Mouse (Mus musculus): ENCODE measurements at regions not wholly inside any gene's neighbourhood (a gene's known extent, or its start where the extent isn't known, plus 50 kb on each side); places are given as distances from the start of the nearest gene placed in this dataset.
A peak's percentile ranks its signal among the peaks of the same experiment; 100 is the strongest.

GRCm38 (mm10) chr14:76836271-76836670 is 200.3 kb upstream of the Ccdc122 start:
- H3K4me2 ChIP-seq (replicated peaks), result no peak overlapping the region
- ATAC-seq, result no peak
- no peaks in the 10 kb centered on the region for H3K9me3 ChIP-seq
- no peak overlapping the region for H3K9ac ChIP-seq (replicated peaks)
- H3K36me3 ChIP-seq, result no peaks in the 10 kb centered on the region
- no peak overlapping the region for H3K4me3 ChIP-seq (replicated peaks)
- WGBS, result 88% methylated on average over 2 of the region's 2 CpGs
- no peak overlapping the region for H3K27ac ChIP-seq
- H3K27me3 ChIP-seq, result no peaks in the 10 kb centered on the region
- H3K4me1 ChIP-seq (replicated peaks), result 0 out of 2 replicates have a peak, but pooled peaks cover 7% of the 10 kb centered on the region

- no peak overlapping the region for H3K27ac ChIP-seq
- H3K9ac ChIP-seq (replicated peaks), result no peak overlapping the region
- WGBS, result 78% methylated on average over 6 of the region's 6 CpGs
- H3K36me3 ChIP-seq, result no peaks in the 10 kb centered on the region
- H3K4me1 ChIP-seq (replicated peaks), result 0 out of 2 replicates have a peak, but pooled peaks cover 7% of the 10 kb centered on the region
- no peak overlapping the region for H3K4me2 ChIP-seq (replicated peaks)
- no peak for ATAC-seq
- H3K27me3 ChIP-seq, result no peaks in the 10 kb centered on the region
- no peak overlapping the region for H3K4me3 ChIP-seq (replicated peaks)
- no peaks in the 10 kb centered on the region for H3K9me3 ChIP-seq
Observed at GRCm38 (mm10) chr14:76834084-76834483, 202.5 kb upstream of the Ccdc122 start.

- no peak overlapping the region for H3K27ac ChIP-seq
- 78% methylated on average over 1 of the region's 1 CpGs for WGBS
- no peak overlapping the region for H3K4me3 ChIP-seq (replicated peaks)
- no peak overlapping the region for H3K4me2 ChIP-seq (replicated peaks)
- no peaks in the 10 kb centered on the region for H3K36me3 ChIP-seq
- H3K9ac ChIP-seq (replicated peaks), result no peak overlapping the region
- ATAC-seq, result no peak
- H3K27me3 ChIP-seq, result no peaks in the 10 kb centered on the region
- H3K9me3 ChIP-seq, result no peaks in the 10 kb centered on the region
- H3K4me1 ChIP-seq (replicated peaks), result peaks cover 6% of the 10 kb centered on the region; the same call in 1 of the 2 replicates
Observed at GRCm38 (mm10) chr14:76829161-76829510, 207.4 kb upstream of the Ccdc122 start.

- H3K4me3 ChIP-seq (replicated peaks), result no peak overlapping the region
- 85% methylated on average over 10 of the region's 10 CpGs for WGBS
- H3K4me2 ChIP-seq (replicated peaks), result no peak overlapping the region
- H3K4me1 ChIP-seq (replicated peaks), result peaks cover 6% of the 10 kb centered on the region; the same call in 1 of the 2 replicates
- ATAC-seq, result no peak
- H3K9me3 ChIP-seq, result no peaks in the 10 kb centered on the region
- no peak overlapping the region for H3K9ac ChIP-seq (replicated peaks)
- H3K27ac ChIP-seq, result no peak overlapping the region
- H3K27me3 ChIP-seq, result no peaks in the 10 kb centered on the region
- H3K36me3 ChIP-seq, result no peaks in the 10 kb centered on the region
Observed at GRCm38 (mm10) chr14:76828453-76829160, 208.0 kb upstream of the Ccdc122 start.

GRCm38 (mm10) chr14:76824066-76824465 is 212.5 kb upstream of the Ccdc122 start:
- H3K36me3 ChIP-seq, result no peaks in the 10 kb centered on the region
- peaks cover 12% of the 10 kb centered on the region; the same call in 1 of the 2 replicates for H3K4me1 ChIP-seq (replicated peaks)
- H3K4me2 ChIP-seq (replicated peaks), result no peak overlapping the region
- ATAC-seq, result no peak
- no peaks in the 10 kb centered on the region for H3K9me3 ChIP-seq
- H3K27me3 ChIP-seq, result no peaks in the 10 kb centered on the region
- H3K4me3 ChIP-seq (replicated peaks), result no peak overlapping the region
- no peak overlapping the region for H3K27ac ChIP-seq
- no peak overlapping the region for H3K9ac ChIP-seq (replicated peaks)
- 99% methylated on average over 3 of the region's 3 CpGs for WGBS

GRCm38 (mm10) chr14:76822766-76823325 is 213.7 kb upstream of the Ccdc122 start:
- 83% methylated on average over 9 of the region's 9 CpGs for WGBS
- Histone ChIP-seq H3K4me2 (replicated peaks) (no peak overlapping the region), H3K27ac (no peak overlapping the region), H3K27me3 (no peaks in the 10 kb centered on the region), H3K4me3 (replicated peaks) (no peak overlapping the region), H3K9me3 (no peaks in the 10 kb centered on the region), H3K9ac (replicated peaks) (no peak overlapping the region), H3K4me1 (replicated peaks) (peaks cover 11% of the 10 kb centered on the region; the same call in 1 of the 2 replicates), H3K36me3 (no peaks in the 10 kb centered on the region)
- ATAC-seq, result no peak

GRCm38 (mm10) chr14:76821892-76822291 is 214.7 kb upstream of the Ccdc122 start:
- H3K9me3 ChIP-seq, result no peaks in the 10 kb centered on the region
- no peak for ATAC-seq
- no peak overlapping the region for H3K4me3 ChIP-seq (replicated peaks)
- H3K36me3 ChIP-seq, result no peaks in the 10 kb centered on the region
- no peak overlapping the region for H3K4me2 ChIP-seq (replicated peaks)
- no peak overlapping the region for H3K9ac ChIP-seq (replicated peaks)
- H3K27me3 ChIP-seq, result no peaks in the 10 kb centered on the region
- H3K27ac ChIP-seq, result no peak overlapping the region
- 0 out of 2 replicates have a peak, but pooled peaks cover 8% of the 10 kb centered on the region for H3K4me1 ChIP-seq (replicated peaks)
- WGBS, result 78% methylated on average over 8 of the region's 8 CpGs

GRCm38 (mm10) chr14:76821484-76821883 is 215.1 kb upstream of the Ccdc122 start:
- H3K36me3 ChIP-seq, result no peaks in the 10 kb centered on the region
- no peak overlapping the region for H3K9ac ChIP-seq (replicated peaks)
- H3K4me2 ChIP-seq (replicated peaks), result no peak overlapping the region
- no peak overlapping the region; the same call in 1 of the 2 replicates for H3K27ac ChIP-seq
- H3K4me3 ChIP-seq (replicated peaks), result no peak overlapping the region
- H3K9me3 ChIP-seq, result no peaks in the 10 kb centered on the region
- 0 out of 2 replicates have a peak, but pooled peaks cover 8% of the 10 kb centered on the region for H3K4me1 ChIP-seq (replicated peaks)
- no peak for ATAC-seq
- WGBS, result 89% methylated on average over 7 of the region's 7 CpGs
- H3K27me3 ChIP-seq, result no peaks in the 10 kb centered on the region

- H3K9me3 ChIP-seq, result no peaks in the 10 kb centered on the region
- H3K9ac ChIP-seq (replicated peaks), result no peak overlapping the region
- no peaks in the 10 kb centered on the region for H3K36me3 ChIP-seq
- WGBS, result 65% methylated on average over 6 of the region's 6 CpGs
- no peak overlapping the region for H3K27ac ChIP-seq
- no peak overlapping the region for H3K4me3 ChIP-seq (replicated peaks)
- no peak for ATAC-seq
- no peak overlapping the region for H3K4me2 ChIP-seq (replicated peaks)
- no peaks in the 10 kb centered on the region for H3K27me3 ChIP-seq
- H3K4me1 ChIP-seq (replicated peaks), result 0 out of 2 replicates have a peak, but pooled peaks cover 8% of the 10 kb centered on the region
Observed at GRCm38 (mm10) chr14:76820989-76821388, 215.6 kb upstream of the Ccdc122 start.

- peak overlapping the region; percentile 7; the same call in 1 of the 2 replicates for H3K27ac ChIP-seq
- H3K4me3 ChIP-seq (replicated peaks), result no peak overlapping the region
- ATAC-seq, result no peak
- H3K4me2 ChIP-seq (replicated peaks), result no peak overlapping the region
- H3K36me3 ChIP-seq, result no peaks in the 10 kb centered on the region
- H3K9ac ChIP-seq (replicated peaks), result no peak overlapping the region
- H3K9me3 ChIP-seq, result no peaks in the 10 kb centered on the region
- WGBS, result 18% methylated on average over 8 of the region's 8 CpGs
- H3K4me1 ChIP-seq (replicated peaks), result 0 out of 2 replicates have a peak, but pooled peaks cover 8% of the 10 kb centered on the region
- H3K27me3 ChIP-seq, result no peaks in the 10 kb centered on the region
Observed at GRCm38 (mm10) chr14:76819690-76820089, 216.9 kb upstream of the Ccdc122 start.

- Histone ChIP-seq H3K4me1 (replicated peaks) (0 out of 2 replicates have a peak, but pooled peaks cover 16% of the 10 kb centered on the region), H3K4me3 (replicated peaks) (no peak overlapping the region), H3K9me3 (no peaks in the 10 kb centered on the region), H3K27me3 (no peaks in the 10 kb centered on the region), H3K9ac (replicated peaks) (no peak overlapping the region), H3K27ac (no peak overlapping the region), H3K36me3 (no peaks in the 10 kb centered on the region), H3K4me2 (replicated peaks) (no peak overlapping the region)
- 79% methylated on average over 10 of the region's 10 CpGs for WGBS
- no peak for ATAC-seq
Observed at GRCm38 (mm10) chr14:76818256-76819010, 218.1 kb upstream of the Ccdc122 start.

GRCm38 (mm10) chr14:76817189-76817772 is 219.3 kb upstream of the Ccdc122 start:
- Histone ChIP-seq H3K27me3 (no peaks in the 10 kb centered on the region), H3K36me3 (no peaks in the 10 kb centered on the region), H3K9me3 (no peaks in the 10 kb centered on the region), H3K4me3 (replicated peaks) (no peak overlapping the region), H3K4me1 (replicated peaks) (0 out of 2 replicates have a peak, but pooled peaks cover 16% of the 10 kb centered on the region), H3K4me2 (replicated peaks) (no peak overlapping the region), H3K9ac (replicated peaks) (no peak overlapping the region), H3K27ac (no peak overlapping the region)
- ATAC-seq, result no peak
- 68% methylated on average over 5 of the region's 5 CpGs for WGBS

Data from midbrain, embryonic 13.5 days (tissue).